Comparison of ENCODE assay signal across 26 mouse cellular contexts in genomic region chr10:64870888-64871287, GRCm38 (mm10).
"Had no signal": no experiment of that assay in that cellular context is flagged by ENCODE, and none has a peak within 500 bp of the region (broad histone marks: within the 10 kb centered on the region; RNA-seq: fewer than 3 reads in every experiment).

No protein-coding gene starts in this region.

- H3K4me1 ChIP-seq: heart, embryonic 10.5 days; heart, embryonic 12.5 days; hindbrain, embryonic 10.5 days; hindbrain, embryonic 12.5 days; intestine, embryonic 15.5 days; limb, embryonic 10.5 days; limb, embryonic 12.5 days; liver, embryonic 13.5 days; liver, embryonic 15.5 days had no signal

- H3K4me3 ChIP-seq: gastrocnemius, adult 2 months; heart, embryonic 10.5 days; heart, embryonic 12.5 days; hindbrain, embryonic 10.5 days; hindbrain, embryonic 12.5 days; intestine, embryonic 15.5 days; left cerebral cortex, adult 2 months; limb, embryonic 10.5 days; limb, embryonic 12.5 days; liver, embryonic 13.5 days; liver, embryonic 15.5 days had no signal

- ATAC-seq: forebrain, embryonic 16.5 days; hindbrain, embryonic 16.5 days; inflammation-experienced regulatory T-cells, adult 6 months; intestine, embryonic 15.5 days; intestine, postnatal 0 days; liver, postnatal 0 days had no signal

- H3K27ac ChIP-seq: gastrocnemius, adult 2 months; heart, embryonic 10.5 days; hindbrain, embryonic 10.5 days; hindbrain, embryonic 12.5 days; hindbrain, embryonic 14.5 days; intestine, embryonic 15.5 days; left cerebral cortex, adult 2 months; limb, embryonic 10.5 days; limb, embryonic 12.5 days; liver, embryonic 13.5 days; liver, embryonic 15.5 days had no signal

- H3K9me3 ChIP-seq: heart, embryonic 10.5 days; heart, embryonic 12.5 days; hindbrain, embryonic 10.5 days; hindbrain, embryonic 12.5 days; intestine, embryonic 15.5 days; limb, embryonic 10.5 days; limb, embryonic 12.5 days; liver, embryonic 13.5 days; liver, embryonic 15.5 days had no signal

- H3K27me3 ChIP-seq: heart, embryonic 12.5 days; hindbrain, embryonic 12.5 days; intestine, embryonic 15.5 days; limb, embryonic 12.5 days; liver, embryonic 13.5 days; liver, embryonic 15.5 days had no signal

- DNase-seq: gastrocnemius, adult 2 months; gastrocnemius, postnatal 10 days; gastrocnemius, postnatal 25 days; heart, adult 18-20 months; heart, postnatal 10 days; heart, postnatal 4 days; layer of hippocampus, adult 9-11 months; layer of hippocampus, postnatal 36 days; liver; liver, embryonic 13.5 days; liver, postnatal 0 days had no signal

- H3K4me2 ChIP-seq: heart, embryonic 12.5 days; hindbrain, embryonic 12.5 days; hindbrain, embryonic 14.5 days; intestine, embryonic 15.5 days; limb, embryonic 12.5 days; liver, embryonic 11.5 days; liver, embryonic 13.5 days; liver, embryonic 15.5 days had no signal

- H3K9ac ChIP-seq: heart, embryonic 12.5 days; hindbrain, embryonic 12.5 days; hindbrain, embryonic 14.5 days; intestine, embryonic 15.5 days; limb, embryonic 12.5 days; liver, embryonic 13.5 days; liver, embryonic 15.5 days; liver, postnatal 0 days had no signal

- H3K36me3 ChIP-seq: heart, embryonic 10.5 days; heart, embryonic 12.5 days; hindbrain, embryonic 10.5 days; hindbrain, embryonic 12.5 days; intestine, embryonic 15.5 days; limb, embryonic 10.5 days; limb, embryonic 12.5 days; liver, embryonic 13.5 days; liver, embryonic 15.5 days had no signal
